Mouse (Mus musculus) lung, embryonic 16.5 days (tissue): ENCODE data around the gene Washc1. TPM values are rescaled to one million over a fixed set of nuclear protein-coding genes. Genes with fewer than 3 reads are reported as not detected.
A peak's percentile ranks its signal among the peaks of the same experiment; 100 is the strongest.
"Not testable (repeated sequence)": the region's sequence is repeated elsewhere in the genome, so short reads cannot be mapped to it uniquely, and the experiment has no call there.

Source experiments
- ATAC-seq: fragments of 200-750 bp; cut with Nextera tagmentation; 2 replicates; pipeline ENCODE4 v1.8.0; 2017; ENCODE audit warnings: low read depth, mild to moderate bottlenecking, moderate library complexity
- H3K27ac ChIP-seq: fragments of 300-500 bp; sonication (generic); 2 replicates; pipeline ENCODE4 v1.5.1; 2014; ENCODE audit warnings: mild to moderate bottlenecking, control low read depth, low read length
- H3K27me3 ChIP-seq: fragments of 300-500 bp; sonication (generic); 2 replicates; pipeline ENCODE4 v1.6.1; 2014; ENCODE audit warnings: low read depth, low read length, mixed read lengths; ENCODE audit not compliant: control insufficient read depth, insufficient read depth
- H3K36me3 ChIP-seq: fragments of 300-500 bp; sonication (generic); 2 replicates; pipeline ENCODE4 v1.6.1; 2014; ENCODE audit warnings: low read length; ENCODE audit not compliant: control insufficient read depth, insufficient read depth
- H3K4me1 ChIP-seq: fragments of 300-500 bp; sonication (generic); replicated peaks from 2 replicates; pipeline ENCODE4 v1.6.1; 2014; ENCODE audit warnings: low read length, mixed read lengths; ENCODE audit not compliant: control insufficient read depth, insufficient read depth
- H3K4me2 ChIP-seq: fragments of 300-500 bp; sonication (generic); 2 replicates; pipeline ENCODE4 v1.6.1; 2014; ENCODE audit warnings: low read depth, low read length, control low read depth
- H3K4me3 ChIP-seq: fragments of 300-500 bp; sonication (generic); 2 replicates; pipeline ENCODE4 v1.5.1; 2014; ENCODE audit warnings: mild to moderate bottlenecking, low read length, control low read depth
- H3K9ac ChIP-seq: fragments of 300-500 bp; sonication (generic); 2 replicates; pipeline ENCODE4 v1.6.1; 2014; ENCODE audit warnings: low read length, control low read depth
- H3K9me3 ChIP-seq: fragments of 300-500 bp; sonication (generic); 2 replicates; pipeline ENCODE4 v1.6.1; 2016; ENCODE audit warnings: low read length; ENCODE audit not compliant: control insufficient read depth
- WGBS: fragments of 180-500 bp; shearing (Covaris S2); extraction: QIAGEN DNeasy Blood & Tissue Kit; methylation state at CpG from one replicate; pipeline ENCODE4 v1.1.7; 2014; 5-methylcytosine and 5-hydroxymethylcytosine counted together
- polyA plus RNA-seq: library from polyadenylated mRNA; unstranded; fragments of >200 nt; fragmentation: Nextera tagmentation; extraction: Ambion mirVana; gene quantifications from 2 replicates; pipeline ENCODE4 v1.2.1, GENCODE M21; 2015

The Washc1 gene
- polyA plus RNA-seq, 1 experiment from 2014 or later: 38.6 TPM

GRCm38 (mm10) chr17:66123816-66124610 lies 12.7 kb downstream of the Washc1 start:
- 1% methylated on average over 20 of the region's 20 CpGs for WGBS
- Histone ChIP-seq H3K4me2 (peak overlapping the region; percentile 82), H3K36me3 (peaks cover 16% of the 10 kb centered on the region), H3K9me3 (no peaks in the 10 kb centered on the region), H3K27ac (peak overlapping the region; percentile 99), H3K4me3 (peak overlapping the region; percentile 91), H3K9ac (peak overlapping the region; percentile 83), H3K27me3 (no peaks in the 10 kb centered on the region), H3K4me1 (peaks cover 11% of the 10 kb centered on the region; the same call in 1 of the 2 replicates)
- peak; percentile 49; the same call in 1 of the 2 replicates for ATAC-seq

GRCm38 (mm10) chr17:66125211-66125610 lies 13.9 kb downstream of the Washc1 start:
- 76% methylated on average over 5 of the region's 5 CpGs for WGBS
- no peak overlapping the region for H3K4me2 ChIP-seq
- ATAC-seq: no peak
- H3K4me3 ChIP-seq: no peak overlapping the region
- no peaks in the 10 kb centered on the region for H3K9me3 ChIP-seq
- H3K27me3 ChIP-seq: no peaks in the 10 kb centered on the region
- no peak overlapping the region for H3K27ac ChIP-seq
- peaks cover 11% of the 10 kb centered on the region; the same call in 1 of the 2 replicates for H3K4me1 ChIP-seq
- H3K36me3 ChIP-seq: peaks cover 13% of the 10 kb centered on the region
- H3K9ac ChIP-seq: no peak overlapping the region

- no peak for ATAC-seq
- H3K4me3 ChIP-seq: no peak overlapping the region
- H3K36me3 ChIP-seq: peaks cover 55% of the 10 kb centered on the region
- H3K27ac ChIP-seq: no peak overlapping the region
- WGBS: 86% methylated on average over 9 of the region's 9 CpGs
- no peaks in the 10 kb centered on the region for H3K9me3 ChIP-seq
- no peak overlapping the region for H3K4me2 ChIP-seq
- no peaks in the 10 kb centered on the region for H3K27me3 ChIP-seq
- no peak overlapping the region for H3K9ac ChIP-seq
- H3K4me1 ChIP-seq: no peaks in the 10 kb centered on the region
Measured at GRCm38 (mm10) chr17:66130371-66130770, 19.0 kb downstream of the Washc1 start.

- Histone ChIP-seq H3K27ac (no peak overlapping the region), H3K36me3 (peaks cover 59% of the 10 kb centered on the region), H3K9ac (no peak overlapping the region), H3K9me3 (no peaks in the 10 kb centered on the region), H3K27me3 (no peaks in the 10 kb centered on the region), H3K4me3 (no peak overlapping the region), H3K4me2 (no peak overlapping the region), H3K4me1 (no peaks in the 10 kb centered on the region)
- no peak for ATAC-seq
- 94% methylated on average over 4 of the region's 4 CpGs for WGBS
Measured at GRCm38 (mm10) chr17:66131212-66131611, 19.9 kb downstream of the Washc1 start.

- H3K36me3 ChIP-seq: peaks cover 17% of the 10 kb centered on the region
- not testable (repeated sequence) for H3K27me3 ChIP-seq, H3K9me3 ChIP-seq, H3K9ac ChIP-seq, H3K27ac ChIP-seq, H3K4me2 ChIP-seq, H3K4me1 ChIP-seq, H3K4me3 ChIP-seq
- 66% methylated on average over 5 of the region's 8 CpGs for WGBS
- peak; percentile 84 for ATAC-seq
Measured at GRCm38 (mm10) chr17:66152706-66153662, 41.6 kb downstream of the Washc1 start.

- H3K4me2 ChIP-seq, H3K9me3 ChIP-seq, H3K9ac ChIP-seq, H3K27me3 ChIP-seq, H3K27ac ChIP-seq, ATAC-seq, H3K36me3 ChIP-seq, H3K4me3 ChIP-seq, H3K4me1 ChIP-seq: not testable (repeated sequence)
- WGBS: 88% methylated on average over 4 of the region's 4 CpGs
Measured at GRCm38 (mm10) chr17:66153735-66154423, 42.5 kb downstream of the Washc1 start.

- H3K4me3 ChIP-seq: no peak overlapping the region
- no peak overlapping the region for H3K4me2 ChIP-seq
- ATAC-seq: no peak
- no peaks in the 10 kb centered on the region for H3K27me3 ChIP-seq
- H3K9ac ChIP-seq: no peak overlapping the region
- no peaks in the 10 kb centered on the region for H3K4me1 ChIP-seq
- H3K9me3 ChIP-seq: no peaks in the 10 kb centered on the region
- H3K27ac ChIP-seq: no peak overlapping the region
- 67% methylated on average over 2 of the region's 2 CpGs for WGBS
- H3K36me3 ChIP-seq: peaks cover 2% of the 10 kb centered on the region
Measured at GRCm38 (mm10) chr17:66154876-66155275, 43.5 kb downstream of the Washc1 start.

GRCm38 (mm10) chr17:66158271-66158670 lies 46.9 kb downstream of the Washc1 start:
- peaks cover 2% of the 10 kb centered on the region; the same call in 1 of the 2 replicates for H3K9me3 ChIP-seq
- H3K4me2 ChIP-seq: no peak overlapping the region
- H3K4me3 ChIP-seq: no peak overlapping the region
- H3K36me3 ChIP-seq: no peaks in the 10 kb centered on the region
- no peak for ATAC-seq
- H3K27me3 ChIP-seq: no peaks in the 10 kb centered on the region
- H3K27ac ChIP-seq: no peak overlapping the region
- no peaks in the 10 kb centered on the region for H3K4me1 ChIP-seq
- WGBS: 90% methylated on average over 5 of the region's 5 CpGs
- H3K9ac ChIP-seq: no peak overlapping the region

GRCm38 (mm10) chr17:66167141-66167540 lies 55.8 kb downstream of the Washc1 start:
- H3K27ac ChIP-seq, H3K9me3 ChIP-seq, H3K36me3 ChIP-seq, H3K27me3 ChIP-seq, H3K9ac ChIP-seq, H3K4me2 ChIP-seq, H3K4me1 ChIP-seq, ATAC-seq, H3K4me3 ChIP-seq: not testable (repeated sequence)
- 93% methylated on average over 5 of the region's 5 CpGs for WGBS
